Comparison of ENCODE assay signal across 8 mouse cellular contexts in genomic region chr14:33247623-33248022, GRCm38 (mm10). TPM values are rescaled to one million over a fixed set of nuclear protein-coding genes. Genes with fewer than 3 reads are reported as not detected.
A peak's percentile ranks its signal among the peaks of the same experiment; 100 is the strongest.
DNase-seq lines count a peak whose midpoint lies in the region.

No protein-coding gene starts in this region.

- peak; percentile 42 to 55 for DNase-seq in right cerebral cortex, postnatal 10 days (ENCODE audit: low spot score in 2 of 2)
- DNase-seq in right cerebral cortex, postnatal 4 days, result no peak
- DNase-seq in cerebellum, adult 8-10 months, result peak; percentile 10
- DNase-seq in gastrocnemius, postnatal 25 days, result peak; percentile 85
- peak; percentile 29 to 55 for DNase-seq in kidney, postnatal 4 days
- DNase-seq in lung, postnatal 10 days, result peak; percentile 59
- no peak for DNase-seq in spleen, adult 12 weeks (ENCODE audit: low spot score)
- DNase-seq in B cell, adult 2 months, result no peak

RNA-seq across cellular contexts. Expression of gene Arhgap22, which starts 33.8 kb away (rescaled TPM):
- 1 to 10 TPM; 1.0 to 1.1 TPM for total RNA-seq in gastrocnemius, postnatal 25 days (2021)

Comparison
In these comparisons a context has a peak if more than half of its experiments do, and no peak if none do; other contexts are left out.
1. DNase-seq: peak in right cerebral cortex, postnatal 10 days (2 of 2), cerebellum, adult 8-10 months (single experiment), gastrocnemius, postnatal 25 days (single experiment), kidney, postnatal 4 days (2 of 2) and lung, postnatal 10 days (single experiment); none in right cerebral cortex, postnatal 4 days (single experiment), spleen, adult 12 weeks (single experiment) and B cell, adult 2 months (0 of 2).